Mouse (Mus musculus): ENCODE results near the gene Slc12a5. TPM values are rescaled to one million over a fixed set of nuclear protein-coding genes. Genes with fewer than 3 reads are reported as not detected.

Slc12a5 gene
- polyA plus RNA-seq, 1 experiment from 2014 or later: 0.57 TPM

DNA sequence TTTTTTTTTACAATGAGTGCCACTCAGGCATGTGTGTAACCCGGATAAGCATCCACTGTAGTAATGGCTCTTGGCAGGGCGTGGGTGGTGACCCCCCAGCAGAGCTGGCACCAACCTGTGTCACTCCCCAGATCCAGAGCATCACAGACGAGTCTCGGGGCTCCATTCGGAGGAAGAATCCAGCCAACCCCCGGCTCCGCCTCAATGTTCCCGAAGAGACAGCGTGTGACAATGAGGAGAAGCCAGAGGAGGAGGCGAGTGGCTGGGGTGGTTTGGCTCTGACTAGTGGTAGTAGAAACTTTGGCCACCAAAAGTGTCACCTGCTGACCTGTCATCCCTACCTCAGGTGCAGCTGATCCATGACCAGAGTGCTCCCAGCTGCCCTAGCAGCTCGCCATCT is 35.4 kb downstream of the Slc12a5 start:
- Histone ChIP-seq H3K4me2 (no peak overlapping the region), H3K4me1 (ENCODE audit: insufficient read depth) (peaks cover 7% of the 10 kb centered on the region; the same call in 1 of the 2 replicates), H3K4me3 (ENCODE audit: low read depth, low read length) (no peak overlapping the region), H3K27me3 (ENCODE audit: insufficient read depth, low read length) (peaks cover 37% of the 10 kb centered on the region), H3K9ac (no peak overlapping the region), H3K27ac (ENCODE audit: low read depth) (no peak overlapping the region), H3K36me3 (ENCODE audit: insufficient read depth) (peaks cover 22% of the 10 kb centered on the region), H3K9me3 (ENCODE audit: low read depth, low read length) (no peaks in the 10 kb centered on the region)
- DNase-seq: no peak
- no peak for TF ChIP-seq CTCF (IDR thresholded peaks at IDR 0.05; ENCODE audit: low read depth)
- 70% methylated on average over 11 of the region's 11 CpGs for WGBS
- ATAC-seq (ENCODE audit: insufficient read depth): no peak

DNA sequence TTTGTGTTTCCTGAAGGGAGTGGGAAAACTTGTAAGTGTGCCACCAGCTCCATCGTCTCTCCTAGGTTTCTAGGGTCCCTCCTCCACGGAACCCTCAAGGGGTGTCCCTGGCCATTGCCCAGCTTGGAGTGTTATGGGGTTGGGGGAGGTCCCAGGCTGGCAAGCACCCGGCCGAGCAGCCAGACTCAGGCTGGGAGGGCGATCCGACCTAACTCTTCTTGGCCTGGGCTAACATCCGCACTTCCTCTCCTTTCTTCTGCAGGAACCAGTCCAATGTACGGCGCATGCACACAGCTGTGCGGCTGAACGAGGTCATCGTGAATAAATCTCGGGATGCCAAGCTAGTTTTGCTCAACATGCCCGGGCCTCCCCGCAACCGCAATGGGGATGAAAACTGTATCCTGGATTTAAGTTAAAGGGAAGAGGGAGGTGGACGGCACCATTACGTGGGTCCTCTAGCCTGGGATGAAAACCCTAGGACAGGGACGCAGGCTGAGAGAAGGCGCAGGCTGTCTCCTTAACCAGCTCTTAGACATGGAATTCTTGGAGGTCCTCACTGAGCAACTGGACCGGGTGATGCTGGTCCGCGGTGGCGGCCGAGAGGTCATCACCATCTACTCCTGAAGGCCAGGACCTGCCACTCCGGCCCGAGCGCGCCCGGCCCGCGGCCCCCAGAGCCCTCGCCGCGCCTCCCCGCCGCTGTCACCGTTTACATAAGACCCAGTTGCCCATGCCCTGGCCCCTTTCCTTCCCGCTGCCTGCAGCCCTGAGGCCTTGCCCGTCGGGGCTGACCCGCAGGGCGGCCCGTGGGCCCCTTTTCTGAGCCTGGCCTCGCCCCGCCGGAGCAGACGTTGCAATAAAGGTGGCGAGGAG is 36.5 kb downstream of the Slc12a5 start:
- no peak for TF ChIP-seq CTCF (IDR thresholded peaks at IDR 0.05; ENCODE audit: low read depth)
- no peak overlapping the region for H3K27ac ChIP-seq (ENCODE audit: low read depth)
- H3K4me2 ChIP-seq: peak overlapping the region; percentile 64
- H3K27me3 ChIP-seq (ENCODE audit: insufficient read depth, low read length): peaks cover 37% of the 10 kb centered on the region
- 12% methylated on average over 39 of the region's 49 CpGs for WGBS
- peak overlapping the region; percentile 30 for H3K4me3 ChIP-seq (ENCODE audit: low read depth, low read length)
- 0 out of 2 replicates have a peak, but pooled peaks have one; percentile 14 for ATAC-seq (ENCODE audit: insufficient read depth)
- peaks cover 7% of the 10 kb centered on the region; the same call in 1 of the 2 replicates for H3K4me1 ChIP-seq (ENCODE audit: insufficient read depth)
- no peaks in the 10 kb centered on the region for H3K9me3 ChIP-seq (ENCODE audit: low read depth, low read length)
- H3K36me3 ChIP-seq (ENCODE audit: insufficient read depth): peaks cover 33% of the 10 kb centered on the region
- peak overlapping the region; percentile 42; the same call in 1 of the 2 replicates for H3K9ac ChIP-seq
- peak; percentile 37 for DNase-seq

DNA sequence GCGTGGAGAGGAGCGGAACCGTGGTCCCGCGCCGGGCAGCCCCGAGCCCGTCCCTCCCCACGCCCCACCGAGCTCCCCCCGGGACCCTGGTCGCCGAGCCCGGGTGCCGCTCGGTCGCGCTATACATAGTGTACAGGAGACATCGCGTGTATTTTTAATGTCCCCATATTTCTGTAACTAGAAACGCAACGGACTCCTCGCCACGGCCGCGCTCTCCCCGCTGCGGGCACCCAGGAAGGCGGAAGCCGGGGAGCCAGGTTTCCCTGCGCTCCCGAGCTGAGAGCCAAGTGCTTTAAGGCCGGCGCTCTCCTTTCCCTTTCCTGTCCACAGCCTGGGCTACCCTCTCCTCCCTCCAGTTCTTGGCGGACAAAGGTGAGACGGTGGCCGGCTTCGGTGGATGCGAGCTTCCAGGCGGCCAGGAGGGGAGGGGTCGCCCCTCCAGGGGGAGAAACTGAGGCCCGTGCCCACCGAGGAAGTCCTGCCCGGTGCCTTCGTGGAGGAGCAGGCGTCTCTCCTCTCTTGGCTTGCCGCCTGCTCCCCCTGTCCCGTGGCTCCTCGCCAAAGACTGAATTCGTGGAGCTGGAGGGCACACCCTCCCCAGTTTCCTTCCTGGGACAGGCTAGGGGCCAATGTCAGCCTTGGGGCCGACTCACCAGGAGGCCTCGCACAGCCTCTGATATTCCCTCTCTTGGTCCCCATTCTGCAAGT is 37.3 kb downstream of the Slc12a5 start:
- peak overlapping the region; percentile 30 for H3K4me3 ChIP-seq (ENCODE audit: low read depth, low read length)
- WGBS: 1% methylated on average over 52 of the region's 52 CpGs
- peaks cover 7% of the 10 kb centered on the region; the same call in 1 of the 2 replicates for H3K4me1 ChIP-seq (ENCODE audit: insufficient read depth)
- H3K4me2 ChIP-seq: peak overlapping the region; percentile 64
- peak overlapping the region; percentile 42; the same call in 1 of the 2 replicates for H3K9ac ChIP-seq
- H3K9me3 ChIP-seq (ENCODE audit: low read depth, low read length): no peaks in the 10 kb centered on the region
- H3K27ac ChIP-seq (ENCODE audit: low read depth): no peak overlapping the region
- ATAC-seq (ENCODE audit: insufficient read depth) (peak; percentile 54), DNase-seq (peak; percentile 69)
- H3K27me3 ChIP-seq (ENCODE audit: insufficient read depth, low read length): peaks cover 37% of the 10 kb centered on the region
- H3K36me3 ChIP-seq (ENCODE audit: insufficient read depth): peaks cover 41% of the 10 kb centered on the region
- TF ChIP-seq CTCF (IDR thresholded peaks at IDR 0.05; ENCODE audit: low read depth): no peak

DNA sequence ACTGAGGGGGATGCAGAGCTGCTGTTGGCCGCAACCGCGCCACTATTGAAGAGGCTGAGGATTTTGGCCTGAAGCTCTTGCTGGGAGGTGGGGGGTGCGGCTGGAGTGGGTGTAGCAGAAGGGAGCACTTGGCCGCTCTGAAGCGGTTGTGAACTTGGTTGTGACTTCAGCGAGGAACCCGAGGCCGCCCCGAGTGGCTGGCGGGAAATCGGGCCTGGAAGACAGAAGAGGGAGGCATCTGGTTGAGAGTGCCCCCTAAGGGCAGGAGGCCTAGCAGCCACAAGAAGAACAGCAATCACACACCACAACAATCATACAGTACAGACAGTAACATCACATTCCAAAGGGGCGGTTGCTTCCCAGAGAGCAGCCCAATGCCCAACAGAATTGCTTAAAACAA is 41.4 kb downstream of the Slc12a5 start:
- no peak overlapping the region for H3K9ac ChIP-seq
- peaks cover 22% of the 10 kb centered on the region for H3K27me3 ChIP-seq (ENCODE audit: insufficient read depth, low read length)
- H3K4me2 ChIP-seq: no peak overlapping the region
- DNase-seq: no peak
- ATAC-seq (ENCODE audit: insufficient read depth): no peak
- no peaks in the 10 kb centered on the region for H3K9me3 ChIP-seq (ENCODE audit: low read depth, low read length)
- peaks cover 7% of the 10 kb centered on the region; the same call in 1 of the 2 replicates for H3K4me1 ChIP-seq (ENCODE audit: insufficient read depth)
- peaks cover 82% of the 10 kb centered on the region for H3K36me3 ChIP-seq (ENCODE audit: insufficient read depth)
- TF ChIP-seq CTCF (IDR thresholded peaks at IDR 0.05; ENCODE audit: low read depth): peak; percentile 14; the same call in 1 of the 2 replicates
- H3K4me3 ChIP-seq (ENCODE audit: low read depth, low read length): no peak overlapping the region
- no peak overlapping the region for H3K27ac ChIP-seq (ENCODE audit: low read depth)
- 88% methylated on average over 13 of the region's 13 CpGs for WGBS

DNA sequence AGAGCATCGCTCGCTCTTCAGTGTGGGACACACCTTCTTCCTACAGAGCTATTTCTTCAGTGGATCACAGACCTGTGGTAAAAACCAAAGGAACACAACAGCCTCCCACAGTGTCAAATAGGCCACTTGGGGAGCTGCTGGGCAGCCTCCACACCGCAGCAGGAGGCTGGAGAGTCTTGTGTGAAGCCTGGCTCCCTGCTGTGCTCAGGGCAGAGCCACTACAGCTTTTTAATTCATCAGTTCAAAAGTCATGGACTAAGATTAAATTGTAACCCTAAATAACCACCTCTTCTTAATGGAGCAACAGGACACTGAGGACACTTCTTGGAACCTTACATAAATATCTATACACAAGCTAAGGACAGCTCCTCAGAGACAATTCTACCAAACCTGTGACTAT is 42.5 kb downstream of the Slc12a5 start:
- H3K27me3 ChIP-seq (ENCODE audit: insufficient read depth, low read length): peaks cover 10% of the 10 kb centered on the region; the same call in 1 of the 2 replicates
- H3K4me2 ChIP-seq: no peak overlapping the region
- ATAC-seq (ENCODE audit: insufficient read depth) (no peak), DNase-seq (no peak)
- no peaks in the 10 kb centered on the region for H3K9me3 ChIP-seq (ENCODE audit: low read depth, low read length)
- H3K36me3 ChIP-seq (ENCODE audit: insufficient read depth): peaks cover 93% of the 10 kb centered on the region
- H3K4me1 ChIP-seq (ENCODE audit: insufficient read depth): peaks cover under 1% of the 10 kb centered on the region; the same call in 1 of the 2 replicates
- TF ChIP-seq CTCF (IDR thresholded peaks at IDR 0.05; ENCODE audit: low read depth): no peak
- H3K4me3 ChIP-seq (ENCODE audit: low read depth, low read length): no peak overlapping the region
- no peak overlapping the region for H3K27ac ChIP-seq (ENCODE audit: low read depth)
- WGBS: 87% methylated on average over 3 of the region's 3 CpGs
- H3K9ac ChIP-seq: no peak overlapping the region

DNA sequence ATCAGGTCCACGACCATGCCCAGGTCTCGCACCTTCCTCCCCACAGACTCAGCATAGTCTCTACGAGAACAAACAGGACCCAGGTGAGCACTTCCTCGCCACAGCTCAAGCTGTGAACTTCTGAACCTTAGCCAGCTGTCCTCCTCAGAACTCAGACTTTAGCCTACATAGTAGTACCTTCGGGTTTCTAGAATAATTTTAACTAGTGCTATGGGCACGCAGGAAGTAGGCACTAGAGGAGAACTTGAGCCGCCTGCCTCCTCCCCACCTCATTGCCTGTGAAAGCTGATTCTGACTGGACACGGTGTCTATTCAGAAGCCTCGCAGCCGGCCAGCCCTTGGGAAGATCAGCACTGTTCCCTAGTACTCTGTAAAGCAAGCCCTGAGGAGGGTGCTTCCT is 43.6 kb downstream of the Slc12a5 start:
- no peak for DNase-seq
- no peaks in the 10 kb centered on the region for H3K27me3 ChIP-seq (ENCODE audit: insufficient read depth, low read length)
- no peak for TF ChIP-seq CTCF (IDR thresholded peaks at IDR 0.05; ENCODE audit: low read depth)
- H3K4me3 ChIP-seq (ENCODE audit: low read depth, low read length): no peak overlapping the region
- no peak overlapping the region for H3K27ac ChIP-seq (ENCODE audit: low read depth)
- no peak overlapping the region for H3K9ac ChIP-seq
- no peaks in the 10 kb centered on the region for H3K4me1 ChIP-seq (ENCODE audit: insufficient read depth)
- 83% methylated on average over 10 of the region's 10 CpGs for WGBS
- ATAC-seq (ENCODE audit: insufficient read depth): no peak
- H3K4me2 ChIP-seq: no peak overlapping the region
- H3K9me3 ChIP-seq (ENCODE audit: low read depth, low read length): no peaks in the 10 kb centered on the region
- peaks cover 100% of the 10 kb centered on the region for H3K36me3 ChIP-seq (ENCODE audit: insufficient read depth)

DNA sequence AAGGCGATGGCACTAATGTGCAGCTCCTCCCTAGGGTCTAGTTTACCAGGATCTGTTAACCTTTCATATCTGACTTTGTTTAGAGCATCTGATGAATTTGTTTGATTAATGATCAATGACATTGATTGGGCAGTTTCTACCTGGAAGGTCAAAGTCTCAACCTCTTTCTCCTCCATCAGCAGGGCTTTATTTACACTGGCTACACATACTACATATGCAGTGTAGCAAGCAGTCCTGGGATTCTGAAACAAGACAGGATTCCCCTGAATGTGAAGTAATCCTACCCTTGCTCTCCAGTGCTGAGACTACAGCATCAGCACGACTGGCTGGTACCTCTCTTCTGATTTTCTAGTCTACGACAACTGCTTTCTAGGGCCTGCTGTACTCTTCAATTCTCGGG is 46.2 kb downstream of the Slc12a5 start:
- DNase-seq (no peak), ATAC-seq (ENCODE audit: insufficient read depth) (no peak)
- Histone ChIP-seq H3K9ac (no peak overlapping the region), H3K9me3 (ENCODE audit: low read depth, low read length) (no peaks in the 10 kb centered on the region), H3K27ac (ENCODE audit: low read depth) (no peak overlapping the region), H3K4me2 (no peak overlapping the region), H3K4me1 (ENCODE audit: insufficient read depth) (no peaks in the 10 kb centered on the region), H3K4me3 (ENCODE audit: low read depth, low read length) (no peak overlapping the region), H3K36me3 (ENCODE audit: insufficient read depth) (peaks cover 100% of the 10 kb centered on the region), H3K27me3 (ENCODE audit: insufficient read depth, low read length) (no peaks in the 10 kb centered on the region)
- WGBS: 93% methylated on average over 4 of the region's 4 CpGs
- no peak for TF ChIP-seq CTCF (IDR thresholded peaks at IDR 0.05; ENCODE audit: low read depth)

All from lung, embryonic 14.5 days (tissue).